ENCODE assay signal across 28 mouse cellular contexts in genomic region chr6:135302421-135303125, GRCm38 (mm10). TPM values are rescaled to one million over a fixed set of nuclear protein-coding genes. Genes with fewer than 3 reads are reported as not detected.
DNase-seq lines count a peak whose midpoint lies in the region; ATAC-seq and TF ChIP-seq lines count a peak whose summit lies in the region.
"Had no signal": no experiment of that assay in that cellular context is flagged by ENCODE, and none has a peak within 500 bp of the region (broad histone marks: within the 10 kb centered on the region; RNA-seq: fewer than 3 reads in every experiment).

No protein-coding gene starts in this region.

- peak; percentile 19 for DNase-seq in adrenal gland, adult 2 months
- DNase-seq in adrenal gland, postnatal 36 days = no peak
- DNase-seq in liver, embryonic 14.5 days (ENCODE audit: low read depth in 3 of 3, low spot score in 3 of 3) = peak in 1 of 3 experiments; percentile 28
- no peak for DNase-seq in liver, embryonic 11.5 days (ENCODE audit: low spot score)
- DNase-seq in ovary, postnatal 10 days (ENCODE audit: low spot score) = no peak
- DNase-seq: cerebellum, postnatal 25 days; forebrain, postnatal 0 days; right cerebral cortex, adult 18-20 months; thymus, adult 18-20 months had no signal

- H3K4me3 ChIP-seq in liver, embryonic 14.5 days (ENCODE audit: insufficient read depth in 1 of 2, low read depth in 2 of 2, low read length in 2 of 2) = no peak overlapping the region
- no peak overlapping the region for H3K4me3 ChIP-seq in liver, embryonic 11.5 days (ENCODE audit: low read depth, low read length)
- no peak overlapping the region for H3K4me3 ChIP-seq in lung, embryonic 16.5 days (ENCODE audit: low read length)
- H3K4me3 ChIP-seq: erythroblast, embryonic 14.5 days; midbrain, embryonic 13.5 days; myocyte had no signal

- no peak overlapping the region for H3K9ac ChIP-seq in liver, embryonic 14.5 days (replicated peaks)
- no peak overlapping the region for H3K9ac ChIP-seq in liver, embryonic 11.5 days (ENCODE audit: low read depth, low read length)
- no peak overlapping the region for H3K9ac ChIP-seq in lung, embryonic 16.5 days (ENCODE audit: low read length)
- H3K9ac ChIP-seq: forebrain, postnatal 0 days; midbrain, embryonic 13.5 days had no signal

- peak; percentile 24; the same call in 1 of the 2 replicates for TF ChIP-seq EP300 in liver, embryonic 14.5 days (IDR thresholded peaks at IDR 0.05; ENCODE audit: low read depth)

- H3K4me2 ChIP-seq in liver, embryonic 14.5 days (ENCODE audit: low read depth) = no peak overlapping the region
- H3K4me2 ChIP-seq in liver, embryonic 11.5 days = no peak overlapping the region
- H3K4me2 ChIP-seq in lung, embryonic 16.5 days (ENCODE audit: low read depth, low read length) = no peak overlapping the region
- H3K4me2 ChIP-seq: midbrain, embryonic 13.5 days had no signal

- H3K4me1 ChIP-seq in liver, embryonic 14.5 days (replicated peaks; ENCODE audit: control insufficient read depth in 2 of 2, insufficient read depth in 2 of 2, low read length in 1 of 2) = no peaks in the 10 kb centered on the region
- no peaks in the 10 kb centered on the region; the same call in 1 of the 2 replicates for H3K4me1 ChIP-seq in liver, embryonic 11.5 days (replicated peaks; ENCODE audit: control insufficient read depth, insufficient read depth, low read length)
- H3K4me1 ChIP-seq in lung, embryonic 16.5 days (replicated peaks; ENCODE audit: control insufficient read depth, insufficient read depth, low read length) = peaks cover 31% of the 10 kb centered on the region
- H3K4me1 ChIP-seq: midbrain, embryonic 13.5 days had no signal

- H3K27ac ChIP-seq in liver, embryonic 14.5 days = no peak overlapping the region
- H3K27ac ChIP-seq in liver, embryonic 11.5 days (ENCODE audit: low read depth, low read length) = no peak overlapping the region
- peak overlapping the region; percentile 38 for H3K27ac ChIP-seq in lung, embryonic 16.5 days (ENCODE audit: low read length)
- H3K27ac ChIP-seq: hindbrain, postnatal 0 days; macrophage; midbrain, embryonic 13.5 days had no signal

- H3K27me3 ChIP-seq in liver, embryonic 14.5 days (ENCODE audit: control insufficient read depth, insufficient read depth, low read length) = no peaks in the 10 kb centered on the region
- H3K27me3 ChIP-seq in liver, embryonic 11.5 days (replicated peaks; ENCODE audit: control insufficient read depth, insufficient read depth, low read length) = no peaks in the 10 kb centered on the region
- no peaks in the 10 kb centered on the region for H3K27me3 ChIP-seq in lung, embryonic 16.5 days (ENCODE audit: control insufficient read depth, insufficient read depth, low read depth, low read length)
- H3K27me3 ChIP-seq: midbrain, embryonic 13.5 days had no signal

- no peaks in the 10 kb centered on the region for H3K36me3 ChIP-seq in liver, embryonic 14.5 days (replicated peaks; ENCODE audit: control insufficient read depth, insufficient read depth, low read depth)
- H3K36me3 ChIP-seq in liver, embryonic 11.5 days (ENCODE audit: control insufficient read depth, insufficient read depth, low read length) = no peaks in the 10 kb centered on the region
- H3K36me3 ChIP-seq in lung, embryonic 16.5 days (ENCODE audit: control insufficient read depth, insufficient read depth, low read length) = no peaks in the 10 kb centered on the region
- H3K36me3 ChIP-seq: midbrain, embryonic 13.5 days had no signal

- no peak for ATAC-seq in liver, embryonic 14.5 days (ENCODE audit: insufficient read depth)
- no peak; the same call in 1 of the 2 replicates for ATAC-seq in liver, embryonic 11.5 days (replicated peaks; ENCODE audit: low FRiP score)
- peak; percentile 57 for ATAC-seq in lung, embryonic 16.5 days (ENCODE audit: low read depth)
- peak; percentile 81 for ATAC-seq in megakaryocyte-erythroid progenitor cell, adult 5-6 weeks (replicated peaks; ENCODE audit: low FRiP score, low TSS enrichment, poor library complexity, severe bottlenecking)
- ATAC-seq in inflammation-experienced regulatory T-cells, adult 6 months = no peak
- ATAC-seq: forebrain, postnatal 0 days; hindbrain, postnatal 0 days; midbrain, embryonic 13.5 days had no signal

- no peaks in the 10 kb centered on the region for H3K9me3 ChIP-seq in liver, embryonic 14.5 days (ENCODE audit: control insufficient read depth, low read length)
- H3K9me3 ChIP-seq in liver, embryonic 11.5 days (ENCODE audit: control insufficient read depth, low read length) = no peaks in the 10 kb centered on the region
- no peaks in the 10 kb centered on the region for H3K9me3 ChIP-seq in lung, embryonic 16.5 days (ENCODE audit: control insufficient read depth, low read length)
- H3K9me3 ChIP-seq: midbrain, embryonic 13.5 days had no signal

- TF ChIP-seq CTCF in liver, embryonic 14.5 days (IDR thresholded peaks at IDR 0.05; ENCODE audit: low read depth) = no peak

- 42% methylated on average over 10 of the region's 10 CpGs for WGBS in liver, embryonic 14.5 days (ENCODE audit: insufficient replicate concordance)
- 59% methylated on average over 10 of the region's 10 CpGs for WGBS in liver, embryonic 11.5 days
- WGBS in lung, embryonic 16.5 days = 38% methylated on average over 10 of the region's 10 CpGs

RNA-seq across cellular contexts. Expression of gene Pbp2, which starts 7.6 kb away (rescaled TPM):
- total RNA-seq in adrenal gland, adult 2 months (2021) = not detected
- polyA plus RNA-seq in adrenal gland, adult 2 months (2012; rRNA removed) = not detected in 2 replicates
- not detected for total RNA-seq in adrenal gland, postnatal 36 days (2021)
- not detected in 2 replicates for polyA plus RNA-seq in liver, embryonic 14.5 days (2012; rRNA removed)
- not detected in 2 replicates for polyA plus RNA-seq in liver, embryonic 14.5 days (2014; fragmentation: Nextera tagmentation; extraction: Ambion mirVana)
- polyA plus RNA-seq in liver, embryonic 11.5 days (2014; fragmentation: Nextera tagmentation; extraction: Ambion mirVana) = not detected in 2 replicates
- polyA plus RNA-seq in lung, embryonic 16.5 days (2015; fragmentation: Nextera tagmentation; extraction: Ambion mirVana) = 0.15 and 0.49 TPM in 2 replicates
- total RNA-seq in megakaryocyte-erythroid progenitor cell, adult 5-6 weeks (2014; fragmentation: Nextera tagmentation) = not detected in 2 replicates
- total RNA-seq in megakaryocyte-erythroid progenitor cell, adult 5-6 weeks (2017) = not detected in 2 replicates
- polyA plus RNA-seq in inflammation-experienced regulatory T-cells, adult 6 months (2017; shearing (Covaris generic)) = not detected
- total RNA-seq: forebrain, postnatal 0 days; gastrocnemius, adult 8-10 months; heart, adult 18-20 months; hematopoietic stem cell, adult 5-6 weeks; layer of hippocampus, postnatal 25 days; MEL had no signal
- polyA plus RNA-seq: embryonic facial prominence, embryonic 11.5 days; erythroblast, embryonic 14.5 days; forebrain, postnatal 0 days; heart, embryonic 14.5 days; hindbrain, postnatal 0 days; large intestine, adult 2 months; macrophage; midbrain, embryonic 13.5 days; small intestine, adult 2 months had no signal

RNA-seq across cellular contexts. Expression of gene Gsg1, which starts 48.4 kb away (rescaled TPM):
- total RNA-seq in adrenal gland, adult 2 months (2021) = not detected
- polyA plus RNA-seq in adrenal gland, adult 2 months (2012; rRNA removed) = 0.18 TPM in 1 of 2 replicates, not detected in the other
- not detected for total RNA-seq in adrenal gland, postnatal 36 days (2021)
- 0.08 and 0.13 TPM in 2 replicates for polyA plus RNA-seq in liver, embryonic 14.5 days (2012; rRNA removed)
- not detected in 2 replicates for polyA plus RNA-seq in liver, embryonic 14.5 days (2014; fragmentation: Nextera tagmentation; extraction: Ambion mirVana)
- polyA plus RNA-seq in liver, embryonic 11.5 days (2014; fragmentation: Nextera tagmentation; extraction: Ambion mirVana) = 0.51 and 1.1 TPM in 2 replicates
- polyA plus RNA-seq in lung, embryonic 16.5 days (2015; fragmentation: Nextera tagmentation; extraction: Ambion mirVana) = 7.0 and 7.6 TPM in 2 replicates
- not detected in 2 replicates for total RNA-seq in megakaryocyte-erythroid progenitor cell, adult 5-6 weeks (2014; fragmentation: Nextera tagmentation)
- not detected in 2 replicates for total RNA-seq in megakaryocyte-erythroid progenitor cell, adult 5-6 weeks (2017)
- polyA plus RNA-seq in inflammation-experienced regulatory T-cells, adult 6 months (2017; shearing (Covaris generic)) = not detected
- total RNA-seq: gastrocnemius, adult 8-10 months; layer of hippocampus, postnatal 25 days; left cerebral cortex, postnatal 36 days; MEL; neutrophil, adult 5-6 weeks had no signal
- polyA plus RNA-seq: erythroblast, embryonic 14.5 days had no signal

RNA-seq across cellular contexts. Expression of gene Emp1, which starts 59.8 kb away (rescaled TPM):
- total RNA-seq in adrenal gland, adult 2 months (2021) = 10 to 100 TPM; 24.5 to 42.8 TPM
- polyA plus RNA-seq in adrenal gland, adult 2 months (2012; rRNA removed) = 22.8 and 25.8 TPM in 2 replicates
- 10 to 100 TPM; 25.9 to 46.9 TPM for total RNA-seq in adrenal gland, postnatal 36 days (2021)
- 2.0 and 2.1 TPM in 2 replicates for polyA plus RNA-seq in liver, embryonic 14.5 days (2012; rRNA removed)
- polyA plus RNA-seq in liver, embryonic 14.5 days (2014; fragmentation: Nextera tagmentation; extraction: Ambion mirVana) = 0.55 and 0.66 TPM in 2 replicates
- 0.81 and 1.5 TPM in 2 replicates for polyA plus RNA-seq in liver, embryonic 11.5 days (2014; fragmentation: Nextera tagmentation; extraction: Ambion mirVana)
- polyA plus RNA-seq in lung, embryonic 16.5 days (2015; fragmentation: Nextera tagmentation; extraction: Ambion mirVana) = 114 TPM in 2 replicates
- total RNA-seq in megakaryocyte-erythroid progenitor cell, adult 5-6 weeks (2014; fragmentation: Nextera tagmentation) = 1.1 and 2.0 TPM in 2 replicates
- 0.66 TPM in 1 of 2 replicates, not detected in the other for total RNA-seq in megakaryocyte-erythroid progenitor cell, adult 5-6 weeks (2017)
- polyA plus RNA-seq in inflammation-experienced regulatory T-cells, adult 6 months (2017; shearing (Covaris generic)) = 10 to 100 TPM in 2 of 3 experiments, 1 to 10 TPM in 1; 7.0 to 16.4 (median 12.2) TPM
- total RNA-seq: MEL had no signal
- polyA plus RNA-seq: erythroblast, embryonic 14.5 days had no signal

Comparison
In these comparisons a context has a peak if more than half of its experiments do, and no peak if none do; other contexts are left out.
1. ATAC-seq: peak in lung, embryonic 16.5 days (single experiment) and megakaryocyte-erythroid progenitor cell, adult 5-6 weeks (single experiment); none in liver, embryonic 14.5 days (single experiment), liver, embryonic 11.5 days (single experiment) and inflammation-experienced regulatory T-cells, adult 6 months (single experiment).